Mouse (Mus musculus): ENCODE measurements around the gene Gm8909. TPM values are rescaled to one million over a fixed set of nuclear protein-coding genes. Genes with fewer than 3 reads are reported as not detected.
"Not testable (repeated sequence)": the region's sequence is repeated elsewhere in the genome, so short reads cannot be mapped to it uniquely, and the experiment has no call there.

Gene Gm8909
- polyA plus RNA-seq, 1 experiment from 2014 or later, result not detected

GRCm38 (mm10) chr17:36151200-36151599 lies 17.1 kb downstream of the Gm8909 start:
- H3K9ac ChIP-seq (ENCODE audit: low read length); H3K36me3 ChIP-seq (ENCODE audit: control insufficient read depth, insufficient read depth, low read length); H3K4me2 ChIP-seq (ENCODE audit: low read depth); H3K4me1 ChIP-seq (ENCODE audit: control insufficient read depth, insufficient read depth, low read length); H3K4me3 ChIP-seq (ENCODE audit: low read depth, low read length); H3K9me3 ChIP-seq (ENCODE audit: control insufficient read depth, low read length); DNase-seq (ENCODE audit: low spot score); H3K27ac ChIP-seq (ENCODE audit: low read depth, low read length); ATAC-seq (ENCODE audit: insufficient read depth, low FRiP score, low TSS enrichment): not testable (repeated sequence)
- 49% methylated on average over 4 of the region's 4 CpGs for WGBS
- H3K27me3 ChIP-seq (ENCODE audit: control insufficient read depth, insufficient read depth, low read length), result peaks cover 18% of the 10 kb centered on the region

- not testable (repeated sequence) for H3K9me3 ChIP-seq (ENCODE audit: control insufficient read depth, low read length); H3K4me1 ChIP-seq (ENCODE audit: control insufficient read depth, insufficient read depth, low read length); H3K4me2 ChIP-seq (ENCODE audit: low read depth); H3K27ac ChIP-seq (ENCODE audit: low read depth, low read length); H3K4me3 ChIP-seq (ENCODE audit: low read depth, low read length); ATAC-seq (ENCODE audit: insufficient read depth, low FRiP score, low TSS enrichment); H3K9ac ChIP-seq (ENCODE audit: low read length); H3K36me3 ChIP-seq (ENCODE audit: control insufficient read depth, insufficient read depth, low read length); DNase-seq (ENCODE audit: low spot score)
- peaks cover 28% of the 10 kb centered on the region for H3K27me3 ChIP-seq (ENCODE audit: control insufficient read depth, insufficient read depth, low read length)
- 75% methylated on average over 5 of the region's 5 CpGs for WGBS
These were observed 19.9 kb downstream of the Gm8909 start for GRCm38 (mm10) chr17:36148468-36148867.

DNA sequence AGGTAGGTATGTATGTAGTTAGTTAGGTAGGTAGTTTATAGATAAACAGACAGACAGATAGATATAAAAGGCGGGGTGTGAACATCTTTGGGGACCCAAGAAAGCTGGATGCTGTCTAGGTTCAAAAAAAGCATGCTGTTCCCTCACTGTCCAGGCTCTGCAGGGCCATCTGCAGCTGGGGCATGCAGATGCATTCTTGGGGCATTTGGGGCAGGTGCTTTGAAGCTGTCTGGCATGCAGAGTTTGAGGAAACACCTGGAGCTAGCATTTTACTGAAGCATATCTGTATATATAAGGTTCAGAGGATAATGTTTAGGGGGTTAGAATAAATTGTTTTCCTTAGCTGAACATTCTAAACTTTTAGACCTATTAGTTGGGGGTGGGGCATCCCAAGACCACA lies 21.4 kb downstream of the Gm8909 start:
- not testable (repeated sequence) for H3K36me3 ChIP-seq (ENCODE audit: control insufficient read depth, insufficient read depth, low read length); H3K9me3 ChIP-seq (ENCODE audit: control insufficient read depth, low read length); H3K4me2 ChIP-seq (ENCODE audit: low read depth); ATAC-seq (ENCODE audit: insufficient read depth, low FRiP score, low TSS enrichment); H3K9ac ChIP-seq (ENCODE audit: low read length); H3K4me1 ChIP-seq (ENCODE audit: control insufficient read depth, insufficient read depth, low read length); DNase-seq (ENCODE audit: low spot score); H3K27ac ChIP-seq (ENCODE audit: low read depth, low read length); H3K4me3 ChIP-seq (ENCODE audit: low read depth, low read length)
- peaks cover 37% of the 10 kb centered on the region for H3K27me3 ChIP-seq (ENCODE audit: control insufficient read depth, insufficient read depth, low read length)
- 86% methylated on average over 1 of the region's 1 CpGs for WGBS

DNA sequence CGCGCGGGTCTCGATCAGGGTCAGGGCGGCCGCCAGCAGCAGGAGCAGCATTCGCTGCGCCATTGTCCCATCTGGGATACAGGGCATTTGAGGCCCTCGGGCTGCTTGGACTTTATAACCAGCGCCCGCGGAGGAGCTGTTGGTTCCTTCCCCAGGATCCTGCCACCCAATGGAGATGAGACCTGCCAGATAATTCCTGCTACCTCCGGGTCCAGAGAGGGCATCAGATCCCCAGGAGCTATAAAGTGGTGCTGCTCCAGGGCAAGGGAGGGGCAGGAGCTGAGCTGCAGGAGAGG lies 22.5 kb downstream of the Gm8909 start:
- H3K4me2 ChIP-seq (ENCODE audit: low read depth), result peak overlapping the region; percentile 34
- WGBS, result 0% methylated on average over 13 of the region's 13 CpGs
- not testable (repeated sequence) for H3K9me3 ChIP-seq (ENCODE audit: control insufficient read depth, low read length); ATAC-seq (ENCODE audit: insufficient read depth, low FRiP score, low TSS enrichment); H3K4me1 ChIP-seq (ENCODE audit: control insufficient read depth, insufficient read depth, low read length); H3K9ac ChIP-seq (ENCODE audit: low read length); H3K36me3 ChIP-seq (ENCODE audit: control insufficient read depth, insufficient read depth, low read length); H3K27ac ChIP-seq (ENCODE audit: low read depth, low read length); DNase-seq (ENCODE audit: low spot score)
- peaks cover 37% of the 10 kb centered on the region for H3K27me3 ChIP-seq (ENCODE audit: control insufficient read depth, insufficient read depth, low read length)
- H3K4me3 ChIP-seq (ENCODE audit: low read depth, low read length), result peak overlapping the region; percentile 11; the same call in 1 of the 2 replicates

DNA sequence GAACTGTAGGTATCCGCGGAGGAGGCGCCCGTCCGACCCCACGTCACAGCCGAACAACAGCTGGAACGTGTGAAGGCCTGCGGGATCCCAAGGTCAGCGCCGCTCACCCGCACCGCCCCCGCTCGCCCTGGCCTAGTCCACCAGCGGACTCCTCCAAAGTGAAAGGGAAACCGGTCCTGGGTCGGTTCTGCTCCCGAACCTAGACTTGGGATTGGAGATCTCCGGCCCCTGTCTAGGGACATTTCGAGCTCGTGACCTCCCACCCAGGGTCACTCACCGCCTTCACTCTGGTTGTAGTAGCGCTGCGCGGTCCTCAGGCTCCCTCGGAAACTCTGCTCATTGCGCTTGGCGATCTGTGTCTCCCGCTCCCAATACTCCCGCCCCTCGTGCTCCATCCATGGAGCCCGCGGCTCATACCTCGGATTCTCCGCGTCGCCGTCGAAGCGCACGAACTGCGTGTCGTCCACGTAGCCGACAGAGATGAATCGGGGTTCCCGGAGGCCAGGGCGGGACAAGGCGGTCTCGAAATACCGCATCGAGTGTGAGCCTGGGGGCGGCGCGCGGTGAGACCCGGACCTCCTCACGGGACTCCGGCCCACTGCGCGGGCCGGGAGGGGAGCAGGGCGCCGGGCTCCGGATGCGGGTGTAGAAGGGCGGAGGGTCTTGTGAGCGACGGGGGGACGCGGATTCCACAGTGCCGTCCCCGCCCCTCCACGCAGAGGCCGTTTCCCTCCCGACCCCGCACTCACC lies 23.1 kb downstream of the Gm8909 start:
- Histone ChIP-seq H3K9me3 (ENCODE audit: control insufficient read depth, low read length) (no peaks in the 10 kb centered on the region), H3K36me3 (ENCODE audit: control insufficient read depth, insufficient read depth, low read length) (no peaks in the 10 kb centered on the region), H3K27ac (ENCODE audit: low read depth, low read length) (no peak overlapping the region), H3K4me2 (ENCODE audit: low read depth) (peak overlapping the region; percentile 34), H3K4me1 (ENCODE audit: control insufficient read depth, insufficient read depth, low read length) (no peaks in the 10 kb centered on the region), H3K4me3 (ENCODE audit: low read depth, low read length) (peak overlapping the region; percentile 11), H3K27me3 (ENCODE audit: control insufficient read depth, insufficient read depth, low read length) (peaks cover 37% of the 10 kb centered on the region), H3K9ac (ENCODE audit: low read length) (no peak overlapping the region)
- DNase-seq (ENCODE audit: low spot score) (no peak), ATAC-seq (ENCODE audit: insufficient read depth, low FRiP score, low TSS enrichment) (no peak)
- 2% methylated on average over 77 of the region's 78 CpGs for WGBS

DNA sequence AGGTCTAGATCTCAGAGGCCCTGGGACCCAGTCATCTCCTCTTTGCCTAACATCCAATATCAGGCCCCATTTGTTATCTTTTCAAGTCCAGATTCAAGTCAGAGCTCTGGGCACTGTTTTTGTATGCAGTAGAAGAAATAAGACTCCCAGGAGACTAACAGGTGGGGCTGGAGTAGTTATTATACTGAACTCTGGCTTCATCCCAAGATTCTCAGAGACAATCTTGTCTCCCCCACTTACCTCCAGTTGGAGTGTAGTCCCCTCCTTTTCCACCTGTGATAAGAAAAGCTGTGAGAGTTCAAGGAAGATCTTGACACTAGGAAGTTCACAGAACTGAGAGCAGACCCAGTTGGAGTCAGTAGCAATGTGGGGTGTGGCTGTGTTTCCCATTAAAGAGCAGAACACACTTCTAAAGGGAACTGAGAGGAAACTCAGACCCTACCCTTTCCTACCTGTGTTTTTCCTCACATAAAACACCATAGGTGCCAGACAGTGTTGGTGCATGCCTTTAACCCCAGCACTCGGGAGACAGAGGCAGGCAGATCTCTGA lies 32.0 kb downstream of the Gm8909 start:
- not testable (repeated sequence) for ATAC-seq (ENCODE audit: insufficient read depth, low FRiP score, low TSS enrichment); H3K9me3 ChIP-seq (ENCODE audit: control insufficient read depth, low read length); H3K27me3 ChIP-seq (ENCODE audit: control insufficient read depth, insufficient read depth, low read length); DNase-seq (ENCODE audit: low spot score); H3K36me3 ChIP-seq (ENCODE audit: control insufficient read depth, insufficient read depth, low read length); H3K4me1 ChIP-seq (ENCODE audit: control insufficient read depth, insufficient read depth, low read length); H3K9ac ChIP-seq (ENCODE audit: low read length); H3K4me3 ChIP-seq (ENCODE audit: low read depth, low read length); H3K4me2 ChIP-seq (ENCODE audit: low read depth); H3K27ac ChIP-seq (ENCODE audit: low read depth, low read length)
- WGBS, result 86% methylated on average over 1 of the region's 1 CpGs

GRCm38 (mm10) chr17:36135421-36136231 lies 32.7 kb downstream of the Gm8909 start:
- ATAC-seq (ENCODE audit: insufficient read depth, low FRiP score, low TSS enrichment); H3K36me3 ChIP-seq (ENCODE audit: control insufficient read depth, insufficient read depth, low read length); H3K4me2 ChIP-seq (ENCODE audit: low read depth); H3K27ac ChIP-seq (ENCODE audit: low read depth, low read length); H3K4me3 ChIP-seq (ENCODE audit: low read depth, low read length); DNase-seq (ENCODE audit: low spot score); H3K9ac ChIP-seq (ENCODE audit: low read length); H3K27me3 ChIP-seq (ENCODE audit: control insufficient read depth, insufficient read depth, low read length); H3K4me1 ChIP-seq (ENCODE audit: control insufficient read depth, insufficient read depth, low read length); H3K9me3 ChIP-seq (ENCODE audit: control insufficient read depth, low read length): not testable (repeated sequence)

DNA sequence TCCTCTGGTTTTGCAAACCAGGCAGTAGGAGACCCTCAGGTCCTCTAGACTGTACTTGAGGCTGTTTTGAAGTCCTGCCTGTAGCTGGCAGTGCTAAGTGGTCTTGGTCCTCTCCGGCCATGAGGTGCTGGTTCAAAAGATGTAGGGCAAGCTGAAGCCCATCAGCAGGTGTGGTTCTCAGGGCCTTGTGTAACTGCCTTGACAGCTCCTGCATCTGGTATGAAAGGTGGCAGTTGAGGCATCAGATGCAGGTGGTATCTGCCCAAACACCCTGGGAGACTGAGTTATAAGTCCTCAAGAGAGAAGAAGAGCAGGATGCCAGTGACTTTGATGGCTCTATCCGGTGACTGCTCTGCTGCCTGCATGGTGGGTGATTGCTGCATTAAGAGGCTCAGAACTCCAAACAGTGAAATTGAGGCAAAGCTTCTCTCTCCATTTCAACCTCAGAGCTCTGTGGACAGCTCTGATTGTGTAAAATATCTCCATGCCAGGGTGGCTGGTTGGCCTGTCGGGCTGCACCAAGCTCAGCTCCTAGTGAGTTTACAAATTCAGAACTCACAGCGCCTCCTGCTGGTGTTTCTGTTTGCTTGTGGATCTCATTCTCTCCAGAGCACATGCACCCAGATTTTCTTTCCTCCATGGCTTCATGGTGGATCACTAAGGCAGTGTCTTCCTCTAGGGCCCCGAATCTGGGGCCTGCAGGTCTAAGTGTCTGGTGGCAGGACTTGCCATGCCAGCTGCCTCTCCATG lies 36.6 kb downstream of the Gm8909 start:
- Histone ChIP-seq H3K4me3 (ENCODE audit: low read depth, low read length) (no peak overlapping the region), H3K9me3 (ENCODE audit: control insufficient read depth, low read length) (no peaks in the 10 kb centered on the region), H3K36me3 (ENCODE audit: control insufficient read depth, insufficient read depth, low read length) (no peaks in the 10 kb centered on the region), H3K27ac (ENCODE audit: low read depth, low read length) (no peak overlapping the region), H3K4me2 (ENCODE audit: low read depth) (no peak overlapping the region), H3K4me1 (ENCODE audit: control insufficient read depth, insufficient read depth, low read length) (no peaks in the 10 kb centered on the region), H3K27me3 (ENCODE audit: control insufficient read depth, insufficient read depth, low read length) (no peaks in the 10 kb centered on the region; the same call in 1 of the 2 replicates), H3K9ac (ENCODE audit: low read length) (no peak overlapping the region)
- 60% methylated on average over 5 of the region's 5 CpGs for WGBS
- no peak for DNase-seq (ENCODE audit: low spot score)
- ATAC-seq (ENCODE audit: insufficient read depth, low FRiP score, low TSS enrichment), result no peak

All from neural tube, embryonic 11.5 days (tissue).